Mouse (Mus musculus): ENCODE data around the gene Ralgapa2. TPM values are rescaled to one million over a fixed set of nuclear protein-coding genes. Genes with fewer than 3 reads are reported as not detected.

Gene Ralgapa2
- polyA plus RNA-seq, 1 experiment from 2014 or later: 3.3 TPM

- Histone ChIP-seq H3K27ac (no peak overlapping the region), H3K36me3 (no peaks in the 10 kb centered on the region), H3K9me3 (replicated peaks) (no peaks in the 10 kb centered on the region), H3K27me3 (no peaks in the 10 kb centered on the region), H3K4me3 (replicated peaks) (no peak overlapping the region), H3K4me2 (no peak overlapping the region), H3K4me1 (replicated peaks) (no peaks in the 10 kb centered on the region), H3K9ac (no peak overlapping the region)
- 72% methylated on average over 6 of the region's 6 CpGs for WGBS (ENCODE audit: insufficient replicate concordance)
- DNase-seq (no peak), ATAC-seq (ENCODE audit: low read depth) (no peak)
These were observed 113.8 kb downstream of the Ralgapa2 start for GRCm38 (mm10) chr2:146398211-146398865.

GRCm38 (mm10) chr2:146387211-146387610 is 124.9 kb downstream of the Ralgapa2 start:
- no peak overlapping the region for H3K9ac ChIP-seq
- no peaks in the 10 kb centered on the region for H3K9me3 ChIP-seq (replicated peaks)

GRCm38 (mm10) chr2:146384582-146384981 is 127.6 kb downstream of the Ralgapa2 start:
- no peak for ATAC-seq (ENCODE audit: low read depth)
- no peak for DNase-seq
- no peak overlapping the region for H3K27ac ChIP-seq
- H3K4me3 ChIP-seq (replicated peaks): no peak overlapping the region
- H3K36me3 ChIP-seq: no peaks in the 10 kb centered on the region
- no peak overlapping the region for H3K9ac ChIP-seq
- WGBS (ENCODE audit: insufficient replicate concordance): 48% methylated on average over 1 of the region's 1 CpGs
- H3K4me2 ChIP-seq: no peak overlapping the region
- no peaks in the 10 kb centered on the region for H3K9me3 ChIP-seq (replicated peaks)
- H3K27me3 ChIP-seq: no peaks in the 10 kb centered on the region
- no peaks in the 10 kb centered on the region for H3K4me1 ChIP-seq (replicated peaks)

More at GRCm38 (mm10) chr2:146387211-146387610, 124.9 kb downstream of the Ralgapa2 start:
- Histone ChIP-seq H3K4me1 (replicated peaks) (no peaks in the 10 kb centered on the region), H3K36me3 (peaks cover 7% of the 10 kb centered on the region; the same call in 1 of the 2 replicates), H3K4me3 (replicated peaks) (no peak overlapping the region), H3K4me2 (no peak overlapping the region), H3K27ac (no peak overlapping the region), H3K27me3 (no peaks in the 10 kb centered on the region)
- DNase-seq (no peak), ATAC-seq (ENCODE audit: low read depth) (no peak)
- 61% methylated on average over 2 of the region's 2 CpGs for WGBS (ENCODE audit: insufficient replicate concordance)

- DNase-seq (no peak), ATAC-seq (ENCODE audit: low read depth) (no peak)
- no peak overlapping the region for H3K4me2 ChIP-seq
- no peaks in the 10 kb centered on the region for H3K36me3 ChIP-seq
- H3K27me3 ChIP-seq: no peaks in the 10 kb centered on the region
- H3K4me1 ChIP-seq (replicated peaks): no peaks in the 10 kb centered on the region
- no peaks in the 10 kb centered on the region for H3K9me3 ChIP-seq (replicated peaks)
- no peak overlapping the region for H3K27ac ChIP-seq
- 55% methylated on average over 5 of the region's 5 CpGs for WGBS (ENCODE audit: insufficient replicate concordance)
- H3K9ac ChIP-seq: no peak overlapping the region
- H3K4me3 ChIP-seq (replicated peaks): no peak overlapping the region
These were observed 135.9 kb downstream of the Ralgapa2 start for GRCm38 (mm10) chr2:146376293-146376692.

- no peak overlapping the region for H3K4me3 ChIP-seq (replicated peaks)
- WGBS (ENCODE audit: insufficient replicate concordance): 76% methylated on average over 12 of the region's 12 CpGs
- H3K36me3 ChIP-seq: no peaks in the 10 kb centered on the region
- DNase-seq (no peak), ATAC-seq (ENCODE audit: low read depth) (no peak)
- no peak overlapping the region for H3K9ac ChIP-seq
- H3K4me1 ChIP-seq (replicated peaks): 0 out of 2 replicates have a peak, but pooled peaks cover 2% of the 10 kb centered on the region
- no peaks in the 10 kb centered on the region for H3K9me3 ChIP-seq (replicated peaks)
- no peak overlapping the region for H3K4me2 ChIP-seq
- no peaks in the 10 kb centered on the region for H3K27me3 ChIP-seq
- H3K27ac ChIP-seq: no peak overlapping the region
These were observed 146.0 kb downstream of the Ralgapa2 start for GRCm38 (mm10) chr2:146366098-146366497.

- Histone ChIP-seq H3K4me2 (no peak overlapping the region), H3K9ac (no peak overlapping the region), H3K27ac (no peak overlapping the region), H3K9me3 (replicated peaks) (no peaks in the 10 kb centered on the region), H3K27me3 (no peaks in the 10 kb centered on the region), H3K4me1 (replicated peaks) (0 out of 2 replicates have a peak, but pooled peaks cover 2% of the 10 kb centered on the region), H3K4me3 (replicated peaks) (no peak overlapping the region), H3K36me3 (no peaks in the 10 kb centered on the region)
- DNase-seq (no peak), ATAC-seq (ENCODE audit: low read depth) (no peak)
- WGBS (ENCODE audit: insufficient replicate concordance): 63% methylated on average over 11 of the region's 11 CpGs
These were observed 146.7 kb downstream of the Ralgapa2 start for GRCm38 (mm10) chr2:146365368-146365983.

- DNase-seq: no peak
- H3K4me3 ChIP-seq (replicated peaks): no peak overlapping the region
- H3K9me3 ChIP-seq (replicated peaks): no peaks in the 10 kb centered on the region
- 71% methylated on average over 2 of the region's 2 CpGs for whole genome bisulfite sequencing (ENCODE audit: insufficient replicate concordance)
- H3K36me3 ChIP-seq: no peaks in the 10 kb centered on the region
- no peaks in the 10 kb centered on the region for H3K27me3 ChIP-seq
- no peak for ATAC-seq (ENCODE audit: low read depth)
- H3K27ac ChIP-seq: no peak overlapping the region
- no peak overlapping the region for H3K9ac ChIP-seq
- H3K4me1 ChIP-seq (replicated peaks): 0 out of 2 replicates have a peak, but pooled peaks cover 2% of the 10 kb centered on the region
- H3K4me2 ChIP-seq: no peak overlapping the region
These were observed 148.7 kb downstream of the Ralgapa2 start for GRCm38 (mm10) chr2:146363483-146363882.

- ATAC-seq (ENCODE audit: low read depth) (no peak), DNase-seq (no peak)
- Histone ChIP-seq H3K27me3 (no peaks in the 10 kb centered on the region), H3K27ac (no peak overlapping the region), H3K36me3 (no peaks in the 10 kb centered on the region), H3K4me1 (replicated peaks) (0 out of 2 replicates have a peak, but pooled peaks cover 2% of the 10 kb centered on the region), H3K4me3 (replicated peaks) (no peak overlapping the region), H3K9ac (no peak overlapping the region), H3K4me2 (no peak overlapping the region), H3K9me3 (replicated peaks) (no peaks in the 10 kb centered on the region)
- WGBS (ENCODE audit: insufficient replicate concordance): 74% methylated on average over 1 of the region's 1 CpGs
These were observed 149.2 kb downstream of the Ralgapa2 start for GRCm38 (mm10) chr2:146362932-146363331.

- 71% methylated on average over 4 of the region's 4 CpGs for WGBS (ENCODE audit: insufficient replicate concordance)
- Histone ChIP-seq H3K4me3 (replicated peaks) (no peak overlapping the region), H3K36me3 (no peaks in the 10 kb centered on the region), H3K27me3 (no peaks in the 10 kb centered on the region), H3K9ac (no peak overlapping the region), H3K27ac (no peak overlapping the region), H3K4me1 (replicated peaks) (0 out of 2 replicates have a peak, but pooled peaks cover 2% of the 10 kb centered on the region), H3K9me3 (replicated peaks) (no peaks in the 10 kb centered on the region), H3K4me2 (no peak overlapping the region)
- ATAC-seq (ENCODE audit: low read depth) (no peak), DNase-seq (no peak)
These were observed 150.2 kb downstream of the Ralgapa2 start for GRCm38 (mm10) chr2:146361969-146362368.

- DNase-seq: no peak
- WGBS (ENCODE audit: insufficient replicate concordance): 71% methylated on average over 3 of the region's 3 CpGs
- no peaks in the 10 kb centered on the region for H3K36me3 ChIP-seq
- H3K4me3 ChIP-seq (replicated peaks): no peak overlapping the region
- H3K27me3 ChIP-seq: no peaks in the 10 kb centered on the region
- no peak overlapping the region for H3K9ac ChIP-seq
- H3K9me3 ChIP-seq (replicated peaks): no peaks in the 10 kb centered on the region
- no peak overlapping the region for H3K4me2 ChIP-seq
- no peak for ATAC-seq (ENCODE audit: low read depth)
- no peak overlapping the region for H3K27ac ChIP-seq
- H3K4me1 ChIP-seq (replicated peaks): 0 out of 2 replicates have a peak, but pooled peaks cover 2% of the 10 kb centered on the region
These were observed 151.1 kb downstream of the Ralgapa2 start for GRCm38 (mm10) chr2:146361076-146361475.

GRCm38 (mm10) chr2:146359676-146360075 is 152.5 kb downstream of the Ralgapa2 start:
- H3K4me2 ChIP-seq: no peak overlapping the region
- WGBS (ENCODE audit: insufficient replicate concordance): 82% methylated on average over 2 of the region's 2 CpGs
- 0 out of 2 replicates have a peak, but pooled peaks cover 2% of the 10 kb centered on the region for H3K4me1 ChIP-seq (replicated peaks)
- no peaks in the 10 kb centered on the region for H3K36me3 ChIP-seq
- H3K27me3 ChIP-seq: no peaks in the 10 kb centered on the region
- DNase-seq (no peak), ATAC-seq (ENCODE audit: low read depth) (no peak)
- H3K4me3 ChIP-seq (replicated peaks): no peak overlapping the region
- H3K9ac ChIP-seq: no peak overlapping the region
- H3K27ac ChIP-seq: no peak overlapping the region
- H3K9me3 ChIP-seq (replicated peaks): no peaks in the 10 kb centered on the region

Measured in liver, embryonic 13.5 days (tissue).